Mouse (Mus musculus): ENCODE results near the gene 1700016D06Rik. TPM values are rescaled to one million over a fixed set of nuclear protein-coding genes. Genes with fewer than 3 reads are reported as not detected.

1700016D06Rik gene
- polyA plus RNA-seq, 1 experiment from 2014 or later: not detected

DNA sequence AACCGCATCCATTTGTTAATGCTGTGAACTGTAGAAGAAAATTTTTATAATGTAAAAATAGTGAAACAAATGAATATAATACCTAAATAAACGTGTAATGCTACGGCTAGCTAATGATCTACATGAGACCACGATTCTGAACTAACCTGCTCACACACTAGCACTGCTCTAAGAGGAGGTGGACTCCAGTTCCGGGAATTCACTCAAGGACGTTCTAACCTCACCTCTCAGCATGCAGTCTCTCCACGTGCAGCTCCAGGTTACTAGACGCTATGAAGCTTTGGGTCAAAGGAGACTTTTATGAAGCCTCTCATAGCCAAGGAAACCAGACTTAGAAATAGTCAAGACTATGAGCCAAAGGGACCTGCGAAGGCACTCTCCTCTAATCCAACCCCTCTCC is 73.1 kb downstream of the 1700016D06Rik start:
- no peak for DNase-seq (ENCODE audit: low spot score)
- Histone ChIP-seq H3K27ac (no peak overlapping the region), H3K4me1 (peaks cover 12% of the 10 kb centered on the region), H3K9me3 (no peaks in the 10 kb centered on the region), H3K36me3 (peaks cover 83% of the 10 kb centered on the region), H3K4me3 (no peak overlapping the region), H3K27me3 (ENCODE audit: insufficient read depth, poor library complexity, severe bottlenecking) (no peaks in the 10 kb centered on the region)
- 89% methylated on average over 9 of the region's 9 CpGs for WGBS

DNA sequence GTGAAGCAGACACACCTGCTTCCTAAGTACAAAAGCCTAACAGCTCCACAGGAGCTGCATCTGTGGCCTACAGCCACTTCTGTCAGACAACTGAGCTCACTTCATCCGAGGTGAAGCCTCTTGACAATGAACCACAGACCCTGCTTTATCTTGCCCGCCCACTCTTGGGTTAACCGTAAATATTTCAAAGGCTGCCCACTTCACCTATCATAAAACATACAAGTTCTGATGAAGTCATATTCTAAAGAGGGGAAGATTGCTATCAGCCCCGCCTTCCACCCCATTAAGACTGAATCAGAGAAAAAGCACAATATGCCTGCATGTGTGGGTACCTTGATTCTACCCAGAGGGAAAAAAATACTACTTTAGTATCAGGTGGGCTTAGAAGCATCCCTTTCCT is 75.8 kb downstream of the 1700016D06Rik start:
- peaks cover 79% of the 10 kb centered on the region for H3K36me3 ChIP-seq
- no peaks in the 10 kb centered on the region for H3K9me3 ChIP-seq
- no peak for DNase-seq (ENCODE audit: low spot score)
- no peak overlapping the region for H3K4me3 ChIP-seq
- H3K4me1 ChIP-seq: no peaks in the 10 kb centered on the region; the same call in 1 of the 2 replicates
- H3K27me3 ChIP-seq (ENCODE audit: insufficient read depth, poor library complexity, severe bottlenecking): no peaks in the 10 kb centered on the region
- no peak overlapping the region for H3K27ac ChIP-seq
- 71% methylated on average over 4 of the region's 4 CpGs for WGBS

DNA sequence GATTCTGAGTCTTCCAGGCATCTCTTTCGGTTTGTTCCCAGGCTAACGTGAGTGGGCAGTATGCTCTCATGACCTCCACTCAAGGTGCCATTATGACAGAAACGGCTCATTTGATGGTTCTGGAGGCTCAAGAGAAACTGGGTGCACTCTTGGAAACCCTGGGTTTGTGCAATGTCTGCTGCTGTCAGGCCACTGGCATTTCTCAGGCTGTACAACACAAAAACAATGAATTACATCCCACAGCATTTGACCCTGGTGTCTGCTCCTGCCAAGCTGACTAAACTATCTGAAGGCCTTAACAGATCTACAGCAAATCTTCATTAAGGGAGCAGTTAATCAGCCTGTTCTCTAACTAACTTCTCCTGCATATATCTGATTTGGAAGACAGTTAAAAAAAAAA is 81.8 kb downstream of the 1700016D06Rik start:
- Histone ChIP-seq H3K9me3 (no peaks in the 10 kb centered on the region), H3K36me3 (peaks cover 85% of the 10 kb centered on the region), H3K27me3 (ENCODE audit: insufficient read depth, poor library complexity, severe bottlenecking) (no peaks in the 10 kb centered on the region), H3K4me1 (no peaks in the 10 kb centered on the region), H3K4me3 (no peak overlapping the region), H3K27ac (no peak overlapping the region)
- WGBS: 85% methylated on average over 3 of the region's 3 CpGs
- no peak for DNase-seq (ENCODE audit: low spot score)

DNA sequence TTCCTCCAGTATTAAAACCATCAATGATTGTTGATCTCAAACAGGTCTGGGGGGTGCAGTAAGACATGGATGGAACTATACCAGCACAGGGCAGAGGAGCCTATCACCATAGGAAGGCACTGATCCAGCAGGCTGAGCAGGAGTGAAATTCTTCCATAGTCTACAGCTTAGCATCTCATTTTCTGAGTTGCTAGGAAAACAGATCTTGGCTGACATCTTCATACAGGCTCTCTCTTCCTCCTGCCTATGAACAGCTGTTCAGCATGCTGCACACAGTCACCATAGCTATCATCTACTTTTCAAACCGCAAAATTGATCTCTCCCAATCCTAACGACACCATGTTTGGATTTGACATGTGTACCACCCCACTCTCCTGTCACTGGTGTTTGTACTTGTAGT is 82.8 kb downstream of the 1700016D06Rik start:
- no peak overlapping the region for H3K27ac ChIP-seq
- no peak for DNase-seq (ENCODE audit: low spot score)
- no peaks in the 10 kb centered on the region for H3K27me3 ChIP-seq (ENCODE audit: insufficient read depth, poor library complexity, severe bottlenecking)
- no peaks in the 10 kb centered on the region for H3K9me3 ChIP-seq
- peaks cover 85% of the 10 kb centered on the region for H3K36me3 ChIP-seq
- no peaks in the 10 kb centered on the region for H3K4me1 ChIP-seq
- 86% methylated on average over 2 of the region's 2 CpGs for WGBS
- H3K4me3 ChIP-seq: no peak overlapping the region

DNA sequence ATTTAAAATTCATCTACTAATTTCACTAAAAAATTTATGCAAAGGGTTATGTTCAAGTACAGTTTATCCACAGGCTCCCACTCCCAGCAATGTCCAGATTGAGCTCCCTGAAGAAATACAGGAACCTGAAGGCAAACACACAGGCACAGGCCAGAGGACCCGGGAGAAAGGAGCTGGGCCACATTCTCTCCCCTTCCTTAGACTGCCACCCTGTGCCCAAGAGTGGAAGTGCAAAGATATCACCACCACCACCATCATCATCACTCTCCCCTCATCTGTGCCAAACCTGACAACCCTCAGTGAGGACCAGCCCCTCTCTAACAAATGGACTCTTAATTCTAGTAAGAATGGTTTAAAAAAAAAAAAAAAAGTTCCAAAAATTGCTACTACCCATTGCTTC is 84.6 kb downstream of the 1700016D06Rik start:
- Histone ChIP-seq H3K27me3 (ENCODE audit: insufficient read depth, poor library complexity, severe bottlenecking) (no peaks in the 10 kb centered on the region), H3K27ac (no peak overlapping the region), H3K9me3 (no peaks in the 10 kb centered on the region), H3K4me1 (no peaks in the 10 kb centered on the region), H3K4me3 (no peak overlapping the region), H3K36me3 (peaks cover 92% of the 10 kb centered on the region)
- no peak for DNase-seq (ENCODE audit: low spot score)
- WGBS: 29% methylated on average over 1 of the region's 1 CpGs

DNA sequence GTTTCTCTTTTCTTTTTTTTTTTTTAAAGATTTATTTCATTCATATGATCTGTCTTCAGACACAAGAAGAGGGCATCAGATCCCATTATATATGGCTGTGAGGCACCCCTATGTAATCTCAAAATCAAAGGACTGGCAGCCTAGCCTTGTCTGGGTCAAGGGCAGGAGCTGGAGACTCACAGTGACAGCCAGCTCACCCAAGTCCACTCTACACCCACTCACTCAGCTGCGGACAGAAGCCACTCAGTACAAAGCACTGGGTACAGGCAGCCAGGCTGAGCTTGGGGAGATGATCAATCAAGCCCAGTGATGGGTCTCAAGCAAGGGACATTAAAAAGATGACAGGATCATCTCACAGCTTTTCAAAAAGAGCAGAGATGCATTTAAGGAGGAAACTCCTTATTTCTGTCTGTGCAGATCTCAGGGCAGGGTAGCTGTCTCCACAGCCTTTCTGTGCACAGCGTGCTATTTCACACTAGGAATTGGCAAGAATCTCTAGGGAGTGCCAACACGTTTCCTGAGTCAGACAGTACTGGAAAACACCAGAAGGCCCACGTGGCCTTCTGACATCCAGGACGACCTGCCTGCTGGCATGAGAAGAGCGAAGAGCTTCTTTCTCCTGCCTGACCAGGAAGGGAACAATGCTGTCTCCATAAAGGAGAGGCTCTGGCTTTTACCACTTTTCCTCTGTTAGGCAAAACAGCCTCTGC is 86.6 kb downstream of the 1700016D06Rik start:
- H3K27ac ChIP-seq: no peak overlapping the region
- peaks cover 91% of the 10 kb centered on the region for H3K36me3 ChIP-seq
- DNase-seq (ENCODE audit: low spot score): no peak
- no peaks in the 10 kb centered on the region for H3K4me1 ChIP-seq
- WGBS: 86% methylated on average over 6 of the region's 6 CpGs
- H3K9me3 ChIP-seq: no peaks in the 10 kb centered on the region
- no peaks in the 10 kb centered on the region for H3K27me3 ChIP-seq (ENCODE audit: insufficient read depth, poor library complexity, severe bottlenecking)
- H3K4me3 ChIP-seq: no peak overlapping the region

DNA sequence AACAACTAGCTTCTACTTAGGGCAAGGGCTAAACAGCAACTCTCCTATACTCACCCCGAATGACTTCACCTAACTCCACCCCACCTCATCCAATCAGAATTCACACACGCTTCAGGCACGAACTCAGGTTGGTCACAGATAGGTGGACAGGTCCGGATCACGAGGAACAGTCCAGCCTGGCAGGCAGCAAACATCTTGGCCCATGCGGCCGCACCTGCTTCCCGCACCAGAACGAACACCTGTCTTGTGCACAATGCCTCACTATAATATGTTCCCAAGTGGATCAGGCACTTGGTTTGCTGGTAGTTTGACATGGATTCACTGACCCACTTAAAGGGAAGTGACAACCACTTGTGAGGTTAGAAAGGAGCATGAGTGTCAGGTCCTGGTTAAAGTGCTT is 92.0 kb downstream of the 1700016D06Rik start:
- H3K4me3 ChIP-seq: no peak overlapping the region
- H3K9me3 ChIP-seq: no peaks in the 10 kb centered on the region
- no peaks in the 10 kb centered on the region for H3K27me3 ChIP-seq (ENCODE audit: insufficient read depth, poor library complexity, severe bottlenecking)
- H3K27ac ChIP-seq: no peak overlapping the region
- H3K36me3 ChIP-seq: peaks cover 77% of the 10 kb centered on the region
- no peaks in the 10 kb centered on the region for H3K4me1 ChIP-seq
- 93% methylated on average over 9 of the region's 9 CpGs for WGBS
- no peak for DNase-seq (ENCODE audit: low spot score)

Small RNA genes within 50 kb of the gene (microRNA-seq; reads per million reads assigned to microRNA genes)
- gene Mir7238: 2.3 reads per million

Other genes with a start within 250 kb of the 1700016D06Rik start
- 11.2 and 21.9 TPM in 2 replicates for gene Rab20, start 222.4 kb downstream of the 1700016D06Rik start, polyA plus RNA-seq (2016; fragmentation: Nextera tagmentation; extraction: Ambion mirVana)
- 86.1 and 92.1 TPM in 2 replicates for gene Naxd, start 203.6 kb downstream of the 1700016D06Rik start, polyA plus RNA-seq (2016; fragmentation: Nextera tagmentation; extraction: Ambion mirVana)
- gene Cars2, start 150.3 kb downstream of the 1700016D06Rik start, polyA plus RNA-seq (2016; fragmentation: Nextera tagmentation; extraction: Ambion mirVana): 24.5 and 27.9 TPM in 2 replicates
- gene Ing1, start 145.5 kb downstream of the 1700016D06Rik start, polyA plus RNA-seq (2016; fragmentation: Nextera tagmentation; extraction: Ambion mirVana): 21.8 and 27.7 TPM in 2 replicates
- 69.4 and 91.2 TPM in 2 replicates for gene Ankrd10, start 65.3 kb downstream of the 1700016D06Rik start, polyA plus RNA-seq (2016; fragmentation: Nextera tagmentation; extraction: Ambion mirVana)
- gene Arhgef7, start 26.7 kb upstream of the 1700016D06Rik start, polyA plus RNA-seq (2016; fragmentation: Nextera tagmentation; extraction: Ambion mirVana): 47.5 and 61.3 TPM in 2 replicates
- gene Tex29, start 139.4 kb upstream of the 1700016D06Rik start, polyA plus RNA-seq (2016; fragmentation: Nextera tagmentation; extraction: Ambion mirVana): not detected in 2 replicates